Mouse (Mus musculus) R1 (cell line): ENCODE data around the gene Fuz.
"Not testable (repeated sequence)": the region's sequence is repeated elsewhere in the genome, so short reads cannot be mapped to it uniquely, and the experiment has no call there.

Experiments
- DNase-seq: peaks from one replicate; pipeline ENCODE4 v3.0.0-alpha.2; 2018; ENCODE audit warnings: low read depth, low spot score

Fuz gene

DNA sequence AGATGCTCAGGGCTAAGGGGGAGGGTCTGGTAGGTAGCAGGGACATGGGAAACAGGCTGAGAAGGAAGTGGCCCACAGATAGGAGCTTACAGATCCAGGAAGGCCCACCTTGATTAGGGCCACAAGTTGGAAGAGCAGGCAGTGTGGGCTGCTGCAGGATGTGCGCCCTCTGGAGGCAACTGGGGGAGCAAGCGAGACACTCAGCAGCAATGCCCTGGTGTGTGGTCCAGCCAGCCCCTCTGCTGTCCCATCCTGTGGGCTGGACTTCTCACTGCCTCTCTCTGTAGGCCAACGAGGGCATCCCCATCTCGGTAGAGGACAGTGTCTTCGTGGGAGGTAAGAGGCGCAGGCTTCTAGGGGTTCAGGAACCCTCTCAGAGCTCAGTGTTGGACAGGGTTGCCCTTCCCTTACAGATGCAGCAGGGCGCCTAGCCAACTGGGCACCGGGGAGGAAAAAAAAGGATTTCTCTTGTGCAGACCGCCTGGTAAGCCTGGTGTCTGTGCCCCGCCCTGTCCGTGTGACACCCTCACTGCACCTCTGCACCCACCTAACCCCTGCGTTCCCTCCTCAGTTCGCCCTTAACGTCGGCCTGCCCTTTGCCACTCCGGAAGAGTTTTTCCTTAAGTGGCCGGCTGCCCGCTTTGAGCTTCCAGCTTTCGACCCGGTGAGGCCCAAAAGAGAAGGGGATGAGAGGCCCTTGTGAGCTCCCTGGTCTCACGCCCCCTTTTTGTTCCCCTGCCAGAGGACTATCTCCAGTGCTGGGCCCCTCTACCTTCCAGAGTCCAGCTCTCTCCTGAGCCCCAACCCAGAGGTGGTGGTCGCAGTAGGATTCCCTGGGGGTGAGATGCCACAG lies 35.1 kb upstream of the Fuz start:
- DNase-seq: peak; percentile 75

DNA sequence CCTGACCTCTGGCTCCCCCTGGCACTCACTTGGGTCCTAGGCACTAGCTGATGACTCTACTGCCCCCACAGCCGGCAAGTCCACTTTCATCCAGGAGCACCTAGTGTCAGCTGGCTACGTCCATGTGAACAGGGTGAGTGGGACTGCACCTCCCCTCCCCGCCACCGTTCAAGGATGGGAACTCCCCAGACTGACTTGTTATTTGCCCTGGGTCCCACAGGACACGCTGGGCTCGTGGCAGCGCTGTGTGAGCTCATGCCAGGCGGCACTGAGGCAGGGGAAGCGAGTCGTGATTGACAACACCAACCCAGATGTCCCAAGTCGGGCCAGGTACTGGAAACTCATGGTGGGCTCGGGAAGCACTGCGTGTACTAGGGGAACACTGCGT lies 34.5 kb upstream of the Fuz start:
- DNase-seq: peak; percentile 38

DNA sequence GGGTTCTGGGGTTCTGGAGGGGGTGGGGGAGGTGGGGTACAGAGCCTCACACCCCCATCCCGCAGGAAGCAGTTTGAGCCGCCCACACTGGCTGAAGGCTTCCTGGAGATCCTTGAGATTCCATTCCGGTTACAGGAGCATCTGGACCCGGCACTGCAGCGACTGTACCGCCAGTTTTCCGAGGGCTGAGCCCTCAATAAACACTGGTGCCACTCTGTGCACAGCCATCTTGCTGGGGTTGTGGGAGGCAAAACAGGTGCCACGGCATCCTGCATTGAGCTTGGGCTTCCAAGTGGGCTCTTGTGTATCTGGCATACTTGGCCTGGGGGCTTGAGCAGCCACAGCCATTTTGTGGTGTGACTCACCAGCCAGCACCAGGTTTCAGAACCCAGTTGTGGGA lies 33.4 kb upstream of the Fuz start:
- DNase-seq: no peak

DNA sequence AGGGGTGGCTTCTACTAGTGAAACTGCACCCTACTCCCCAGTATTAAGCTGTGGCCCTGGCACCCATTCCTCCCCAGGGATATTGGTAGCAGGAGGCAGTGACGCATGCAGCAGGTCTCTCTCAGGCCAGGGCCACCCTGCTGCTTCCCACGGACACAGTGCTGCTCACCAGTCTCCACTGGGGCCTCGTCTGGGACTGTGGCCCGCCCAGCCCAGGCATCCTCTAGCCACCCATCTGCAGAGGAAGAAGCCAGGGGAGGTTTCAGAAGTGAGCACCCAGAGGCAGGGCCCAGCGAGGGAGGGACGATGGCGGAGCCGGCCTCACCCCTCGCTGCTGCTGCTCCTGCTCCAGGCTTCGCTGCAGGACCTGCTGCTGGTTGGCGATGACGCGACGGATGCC lies 32.7 kb upstream of the Fuz start:
- no peak for DNase-seq

DNA sequence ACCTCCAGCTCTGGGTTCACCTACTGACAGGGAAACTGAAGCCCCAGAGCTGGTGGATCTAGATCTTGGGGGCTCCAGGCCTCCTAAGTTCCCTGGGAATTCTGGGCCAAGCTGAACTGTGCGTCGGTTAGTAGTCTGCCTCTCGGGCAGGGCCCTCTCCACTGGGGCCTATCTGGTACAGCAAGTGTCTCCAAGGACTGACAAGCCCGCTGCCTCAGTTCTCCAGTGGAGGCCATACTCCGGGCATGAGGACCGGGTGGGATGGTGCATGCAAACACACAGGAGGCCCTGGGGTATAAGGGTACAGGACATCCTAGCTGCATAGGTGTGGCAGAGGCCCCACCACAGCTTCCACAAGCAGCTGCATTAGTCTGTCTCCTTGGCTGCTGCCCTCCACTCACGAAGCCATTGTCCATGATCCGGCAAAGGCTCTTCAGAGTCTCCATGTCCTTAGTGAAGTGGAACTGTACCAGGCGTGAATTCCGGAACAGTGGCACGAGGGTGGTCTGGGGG lies 31.8 kb upstream of the Fuz start:
- no peak for DNase-seq

DNA sequence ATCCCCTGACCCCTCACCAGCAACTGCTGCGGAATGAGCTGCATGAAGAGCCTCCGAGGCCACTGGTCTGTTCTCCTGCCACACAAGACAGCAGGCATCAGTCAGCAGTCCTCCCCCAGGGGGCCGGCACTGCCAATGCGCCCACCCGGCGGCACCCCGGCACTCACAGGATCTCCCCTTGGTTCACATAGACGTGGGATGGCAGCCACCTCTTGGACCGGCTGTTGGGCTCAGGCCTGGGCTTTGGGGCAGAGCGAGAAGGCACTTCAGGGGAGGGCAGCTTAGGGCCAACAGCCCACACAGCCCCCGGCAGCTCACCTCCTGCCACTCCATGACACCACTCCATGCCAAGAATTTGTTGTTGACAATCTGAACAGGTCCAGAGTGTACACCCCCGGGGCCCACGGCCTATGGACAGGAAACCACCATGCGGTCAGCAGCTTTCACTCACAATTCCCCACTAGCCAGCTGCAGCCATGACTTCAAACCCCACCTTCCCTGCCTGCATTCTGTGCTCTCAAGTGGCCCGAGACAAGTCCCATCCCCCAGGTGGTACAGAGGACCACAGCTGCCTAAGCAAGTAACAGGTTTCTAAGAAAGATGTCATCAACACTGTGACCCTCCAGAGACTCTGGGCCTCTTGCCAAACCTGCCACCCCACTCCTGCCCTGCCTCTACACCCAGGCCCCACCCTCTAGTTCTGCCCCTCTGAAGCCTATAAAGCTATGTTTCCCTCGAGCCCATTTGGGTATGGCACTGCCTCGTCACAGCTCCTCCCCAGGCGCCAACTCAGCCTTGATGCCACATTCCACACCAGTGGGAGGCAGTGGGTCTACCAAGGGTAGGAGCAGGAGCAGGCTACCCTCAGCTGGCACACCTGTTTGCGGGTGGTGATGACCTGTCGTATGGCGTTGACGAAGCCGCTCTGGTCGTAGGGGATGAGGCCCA lies 31.0 kb upstream of the Fuz start:
- DNase-seq: no peak

DNA sequence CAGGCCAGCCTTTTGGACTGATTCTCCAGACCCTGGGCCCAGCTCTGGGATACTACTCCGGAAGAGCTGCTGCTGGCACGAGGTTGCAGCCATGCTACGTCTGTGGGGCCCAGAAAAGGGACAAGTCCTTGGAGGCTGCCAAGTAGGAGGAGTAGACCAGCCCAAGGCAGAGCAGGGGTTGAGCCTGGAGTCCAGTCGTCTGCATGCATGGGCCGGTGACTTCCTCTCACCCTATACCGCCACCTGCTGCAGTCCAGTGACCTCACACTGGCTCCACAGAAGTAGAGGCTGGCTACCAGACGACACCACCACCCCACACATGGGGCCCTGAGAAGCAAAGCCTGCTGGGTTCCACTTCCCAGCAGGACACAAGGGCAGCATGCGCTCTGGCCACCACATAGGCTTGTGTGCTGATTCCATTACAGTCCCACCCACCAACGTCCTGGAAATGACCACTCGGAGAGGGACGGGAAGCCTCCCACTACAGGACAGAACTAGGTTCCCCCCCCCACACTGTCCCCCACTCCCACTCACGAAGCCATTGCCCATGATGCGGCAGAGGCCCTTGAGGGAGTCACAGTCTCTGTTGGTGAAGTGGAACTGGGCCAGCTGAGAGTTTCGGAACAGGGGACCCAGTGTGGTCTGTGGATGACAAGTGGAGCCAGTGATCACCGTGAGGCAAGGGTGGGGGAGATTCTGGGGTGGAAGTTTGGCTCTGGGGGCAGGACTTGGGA lies 29.4 kb upstream of the Fuz start:
- no peak for DNase-seq

DNA sequence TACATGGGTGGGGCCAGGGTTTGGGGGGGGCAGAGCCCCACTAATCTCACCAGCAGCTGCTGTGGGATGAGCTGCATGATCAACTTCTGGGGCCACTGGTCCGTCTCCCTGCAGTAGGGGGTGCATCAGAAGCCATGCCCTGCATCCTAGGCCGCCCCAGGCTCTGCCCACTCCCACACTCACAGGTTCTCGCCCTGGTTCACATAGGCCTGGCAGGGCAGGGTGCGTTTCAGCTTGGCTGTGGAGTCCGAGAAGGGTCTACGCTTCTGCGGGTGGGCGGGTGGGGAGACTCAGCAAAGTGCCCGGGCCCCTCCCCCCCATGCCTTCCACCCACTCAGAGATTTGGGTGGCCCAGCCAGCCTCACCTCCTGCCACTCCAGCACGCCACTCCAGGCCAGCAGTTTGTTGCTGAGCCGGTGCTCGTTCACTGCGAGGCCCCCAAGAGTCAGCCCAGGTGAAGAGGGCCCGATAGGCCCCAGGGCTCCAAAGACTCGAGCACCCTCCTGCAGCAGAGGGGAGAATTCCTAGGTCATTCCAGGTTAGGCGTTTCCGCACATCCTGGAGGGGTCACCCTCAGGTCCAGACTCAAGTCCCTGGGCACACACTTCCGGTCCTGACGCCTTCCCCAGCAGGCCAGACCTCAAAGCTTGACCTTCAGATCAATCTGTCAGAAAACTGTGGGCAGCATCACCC lies 28.7 kb upstream of the Fuz start:
- DNase-seq: no peak

DNA sequence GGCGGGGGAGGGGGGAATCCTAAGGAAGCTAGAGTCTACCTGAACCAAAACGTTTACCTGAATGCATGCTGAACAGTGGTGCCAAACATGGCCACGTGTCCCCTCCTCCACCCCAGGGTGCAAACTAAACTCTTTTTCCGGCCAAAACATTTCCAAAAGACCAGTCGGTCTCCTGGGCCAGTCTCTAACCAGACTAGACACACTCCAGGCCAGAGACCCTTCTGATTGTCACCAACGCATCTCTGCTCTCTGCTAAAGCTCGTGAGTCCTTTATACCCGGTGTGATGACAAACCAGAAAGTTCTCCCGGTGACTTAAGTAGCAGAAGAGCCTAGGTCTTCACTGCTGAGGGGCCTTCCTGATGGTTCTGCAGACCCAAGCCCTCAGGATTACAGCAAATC lies 28.1 kb upstream of the Fuz start:
- no peak for DNase-seq

DNA sequence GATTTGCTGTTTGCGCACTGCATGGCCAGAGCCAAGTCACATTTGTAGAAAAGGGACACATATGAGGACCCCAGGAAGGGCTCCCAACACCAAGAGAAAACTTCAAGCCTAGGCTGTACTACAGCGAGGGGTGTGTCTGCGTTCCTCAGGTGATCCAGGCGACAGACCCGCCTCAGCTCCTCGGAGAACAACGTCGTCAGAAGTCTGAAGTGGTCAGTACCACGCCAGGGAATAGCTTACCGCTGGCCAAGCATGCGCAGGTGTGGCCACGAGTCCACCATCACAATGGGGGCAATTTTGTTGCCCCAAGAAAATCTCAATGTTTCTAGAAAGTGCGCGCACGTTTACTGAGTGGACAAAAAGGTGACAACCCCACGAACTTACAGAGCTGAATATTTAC lies 27.4 kb upstream of the Fuz start:
- DNase-seq: peak; percentile 35

DNA sequence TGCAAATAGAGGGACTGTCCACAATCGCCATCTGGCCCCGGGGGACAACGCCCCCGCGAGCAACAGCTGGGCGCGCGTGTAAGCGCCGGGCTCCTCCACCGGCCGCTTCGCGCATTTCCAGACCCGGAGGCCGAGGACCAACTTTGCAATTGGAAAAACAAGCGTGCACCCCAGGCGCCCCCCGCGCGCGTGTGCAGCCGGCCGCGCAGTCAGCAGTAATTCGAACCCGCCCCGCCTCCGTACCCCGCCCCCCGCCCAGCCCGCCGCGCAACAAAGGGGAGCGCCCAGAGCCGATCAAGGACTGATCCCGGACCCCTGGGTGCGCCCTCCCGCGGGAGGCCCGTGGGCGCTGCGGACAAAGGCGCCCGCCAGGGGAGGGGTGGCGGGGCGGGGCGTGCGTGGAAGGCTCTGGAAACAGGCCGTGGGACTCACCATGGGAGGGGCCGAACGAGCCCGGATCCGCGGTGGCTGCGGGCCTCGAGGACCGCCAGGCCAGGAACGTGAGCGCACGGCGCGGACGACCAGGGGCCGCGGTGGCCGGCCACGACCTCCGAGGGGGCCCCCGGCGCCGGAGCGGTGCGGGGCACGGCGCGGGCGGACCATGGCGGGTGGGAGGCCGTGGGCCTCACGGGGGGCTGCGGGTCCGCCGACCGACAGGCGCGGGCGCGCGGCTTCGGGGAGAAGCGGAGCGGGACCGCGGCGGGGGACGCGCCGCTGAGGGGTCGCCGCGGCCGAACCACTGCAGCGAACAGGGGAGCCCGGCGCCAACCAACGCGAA lies 26.8 kb upstream of the Fuz start:
- peak; percentile 53 for DNase-seq

DNA sequence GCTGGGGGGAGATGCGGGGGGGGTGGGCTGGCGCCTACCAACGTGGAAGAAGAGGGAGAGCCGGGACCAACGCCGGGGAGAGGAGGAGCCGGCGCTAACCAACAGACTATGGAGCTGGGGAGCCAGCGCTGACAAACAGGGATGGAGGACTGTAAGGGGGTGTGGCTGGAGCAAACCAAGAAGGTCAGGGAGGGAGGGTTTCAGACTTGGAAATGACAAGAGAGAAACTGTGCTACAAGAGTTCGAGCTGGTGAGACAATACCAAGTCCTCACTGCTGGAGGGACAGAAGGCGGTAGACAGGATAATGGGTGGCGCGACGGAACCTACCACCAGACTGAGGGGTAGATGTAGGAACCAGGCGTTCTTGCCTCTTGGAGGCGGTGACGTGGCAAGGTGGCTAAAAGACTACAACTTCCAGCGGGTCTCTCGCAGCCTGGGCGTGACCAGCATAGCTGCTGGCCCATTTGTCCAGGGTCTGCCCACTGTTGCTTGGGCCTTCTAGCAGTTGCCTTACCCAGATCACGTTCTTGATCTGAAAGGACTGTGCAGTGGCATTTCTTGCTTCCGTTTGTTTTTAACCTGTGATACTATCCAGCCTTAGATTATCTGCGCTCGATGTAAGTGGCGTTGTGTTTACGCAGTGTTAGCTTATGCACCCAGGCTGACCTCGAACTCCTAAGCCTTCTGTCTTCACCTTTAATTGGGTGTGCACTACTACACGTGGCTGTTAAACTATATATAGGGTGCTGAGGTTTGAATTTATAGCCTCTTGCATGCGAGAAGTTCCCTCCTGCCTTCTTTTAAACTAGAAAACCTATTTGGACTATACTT lies 26.0 kb upstream of the Fuz start, which contains the start of gene Ptov1:
Gene Ptov1, minus strand, starts transcription at position 92 of the 832 bp plus-strand sequence.
- DNase-seq: peak; percentile 99

DNA sequence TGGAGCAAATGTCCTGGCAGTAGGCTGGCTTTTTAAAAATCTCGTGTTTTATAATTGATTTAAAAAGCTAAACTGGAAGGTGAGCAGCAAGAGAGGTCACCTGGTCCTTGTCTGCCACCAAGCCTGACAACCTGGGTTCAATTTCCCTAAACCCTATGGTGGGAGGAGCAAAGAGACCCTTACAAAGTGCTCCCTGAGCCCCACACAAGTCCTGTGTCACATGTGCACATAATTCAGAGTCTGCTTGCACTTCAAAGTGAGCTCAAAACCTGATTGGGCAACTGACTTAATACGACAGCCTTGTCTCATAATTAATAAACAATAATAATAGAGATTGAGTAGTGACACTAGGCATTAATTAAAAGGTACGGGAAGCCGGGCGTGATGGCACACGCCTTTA lies 25.3 kb upstream of the Fuz start:
- DNase-seq: no peak

DNA sequence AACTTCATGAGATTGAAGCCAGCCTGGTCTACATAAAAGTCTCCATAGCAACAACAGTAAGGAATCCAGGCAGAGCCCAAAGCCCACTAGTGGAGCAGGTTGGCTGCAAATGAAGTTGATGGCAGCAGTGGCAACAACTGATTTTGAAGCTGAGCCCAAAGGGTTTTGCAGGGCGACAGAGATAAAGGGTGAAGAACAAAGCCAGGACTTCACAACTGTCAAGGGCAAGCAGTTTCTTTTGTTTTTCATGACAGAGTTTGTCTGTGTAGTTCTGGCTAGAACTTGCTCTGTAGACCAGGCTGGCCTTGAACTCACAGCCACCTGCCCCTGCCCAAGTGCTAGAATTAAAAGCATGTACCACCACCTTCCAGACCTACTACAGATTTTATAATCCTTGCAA lies 24.7 kb upstream of the Fuz start:
- DNase-seq: peak; percentile 52

DNA sequence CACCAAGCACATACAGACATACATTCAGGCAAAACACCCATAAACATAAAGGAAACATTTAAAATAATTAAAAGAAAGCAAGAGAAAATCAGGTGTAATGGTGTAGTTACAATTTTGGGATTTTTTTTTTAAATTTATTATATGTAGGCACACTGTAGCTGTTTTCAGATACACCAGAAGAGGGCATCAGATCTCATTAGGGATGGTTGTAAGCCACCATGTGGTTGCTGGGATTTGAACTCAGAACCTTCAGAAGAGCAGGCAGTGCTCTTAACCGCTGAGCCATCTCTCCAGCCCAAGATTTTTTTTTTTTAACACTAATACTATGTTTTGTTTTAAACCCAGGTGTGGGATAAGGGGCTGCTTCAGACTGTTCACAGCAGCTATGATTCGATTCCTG lies 24.1 kb upstream of the Fuz start:
- DNase-seq: not testable (repeated sequence)

DNA sequence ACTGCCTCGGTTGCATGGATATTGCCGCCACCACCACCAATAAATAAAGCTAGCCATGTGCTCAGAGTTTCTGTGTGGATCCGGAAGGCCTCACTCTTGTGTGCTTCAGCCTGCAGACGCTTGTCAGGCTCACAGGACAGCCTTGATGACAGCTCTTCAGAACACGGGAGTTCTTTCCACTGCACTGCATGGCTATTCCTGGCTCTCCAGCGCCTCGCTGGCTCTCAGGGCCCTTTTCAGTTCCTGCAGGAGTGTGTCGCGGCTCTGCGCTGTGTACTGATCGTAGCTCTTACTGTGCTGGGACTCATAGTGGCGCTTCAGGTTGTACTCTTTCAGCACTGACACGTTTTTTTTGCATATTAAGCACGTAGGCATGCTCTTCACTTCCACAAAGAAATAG lies 18.0 kb upstream of the Fuz start:
- DNase-seq: no peak

DNA sequence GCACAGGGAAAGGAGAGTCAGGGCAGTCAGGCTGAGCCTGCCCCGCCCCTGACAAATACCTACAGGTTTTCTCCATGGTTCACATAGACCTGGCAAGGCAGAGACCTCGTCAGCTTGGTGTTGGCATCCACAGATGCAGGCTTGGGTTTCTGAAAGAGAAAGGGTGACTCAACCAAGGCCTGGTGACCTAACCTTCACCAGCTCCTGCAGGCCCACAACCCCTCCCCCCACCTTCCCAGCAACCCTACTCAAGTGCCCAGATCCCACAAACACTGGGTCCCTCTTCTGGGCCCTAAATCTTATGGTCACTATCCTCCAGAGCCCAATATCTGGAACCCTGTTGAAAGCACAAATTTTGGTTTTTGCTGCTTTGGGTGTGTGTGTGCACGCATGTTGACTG lies 12.8 kb upstream of the Fuz start:
- no peak for DNase-seq

DNA sequence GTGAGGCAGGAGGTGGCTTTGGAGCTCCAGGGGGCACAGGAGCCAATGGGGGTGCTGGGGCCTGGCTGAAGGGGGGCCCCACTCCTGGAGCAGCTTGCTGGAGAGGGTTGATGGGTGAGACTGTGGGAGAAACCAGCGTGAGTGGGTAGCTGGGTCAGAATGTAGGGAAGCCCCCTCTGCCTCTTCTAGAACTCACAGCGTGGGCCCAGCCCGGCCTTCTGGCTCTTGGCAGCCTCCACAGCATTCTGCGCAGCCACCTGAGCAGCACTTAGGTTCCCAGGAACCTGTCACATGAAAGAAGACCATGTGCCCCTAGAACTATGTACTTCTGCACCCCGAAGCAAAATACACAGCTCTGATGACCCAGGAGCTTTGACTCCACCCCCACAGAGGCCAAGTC lies 11.2 kb upstream of the Fuz start:
- DNase-seq: no peak

DNA sequence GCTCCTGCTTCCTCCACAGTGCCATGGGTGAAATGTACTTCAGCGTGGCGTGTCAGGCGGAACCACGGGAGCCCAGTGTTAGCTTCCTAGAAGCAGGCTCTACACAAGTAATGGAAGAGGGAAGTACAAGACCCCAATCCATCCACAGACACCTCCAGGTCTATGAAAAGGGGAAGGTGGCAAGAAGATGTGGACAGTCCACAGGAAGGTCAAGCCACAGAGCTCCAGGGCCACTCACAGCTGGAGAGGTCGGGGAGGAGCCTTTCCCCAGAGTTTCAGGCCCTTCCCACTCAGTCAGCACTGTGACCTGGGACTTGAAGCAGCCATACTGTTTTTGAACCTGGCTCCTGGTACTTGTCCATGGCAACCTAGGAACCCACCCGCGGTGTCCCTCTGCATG lies 8.9 kb upstream of the Fuz start:
- DNase-seq: no peak
